Mouse (Mus musculus): ENCODE data around the gene Vti1b. TPM values are rescaled to one million over a fixed set of nuclear protein-coding genes. Genes with fewer than 3 reads are reported as not detected.

The Vti1b gene
- polyA plus RNA-seq, 1 experiment, result 21.7 TPM

GRCm38 (mm10) chr12:79170421-79170820 lies 2.0 kb downstream of the Vti1b start:
- H3K27ac ChIP-seq (ENCODE audit: control insufficient read depth, insufficient read depth, low read depth, low read length), result no peak overlapping the region
- no peaks in the 10 kb centered on the region for H3K27me3 ChIP-seq (ENCODE audit: control insufficient read depth, insufficient read depth, low read length)
- H3K4me1 ChIP-seq (ENCODE audit: control insufficient read depth, insufficient read depth, low read length), result no peaks in the 10 kb centered on the region; the same call in 1 of the 2 replicates
- no peak overlapping the region for H3K4me3 ChIP-seq (ENCODE audit: control insufficient read depth, low read depth, low read length)
- no peaks in the 10 kb centered on the region for H3K36me3 ChIP-seq (ENCODE audit: control insufficient read depth, insufficient read depth, low read length)
- TF ChIP-seq CTCF (IDR thresholded peaks at IDR 0.05; ENCODE audit: control insufficient read depth, insufficient read depth, insufficient replicate concordance, low read depth, low read length), result no peak
- TF ChIP-seq POLR2A (IDR thresholded peaks at IDR 0.05; ENCODE audit: control insufficient read depth, low read depth, low read length), result no peak

GRCm38 (mm10) chr12:79169173-79169572 lies 3.3 kb downstream of the Vti1b start:
- H3K27ac ChIP-seq (ENCODE audit: control insufficient read depth, insufficient read depth, low read depth, low read length), result no peak overlapping the region
- TF ChIP-seq CTCF (IDR thresholded peaks at IDR 0.05; ENCODE audit: control insufficient read depth, insufficient read depth, insufficient replicate concordance, low read depth, low read length) (no peak), POLR2A (IDR thresholded peaks at IDR 0.05; ENCODE audit: control insufficient read depth, low read depth, low read length) (no peak)
- H3K27me3 ChIP-seq (ENCODE audit: control insufficient read depth, insufficient read depth, low read length), result no peaks in the 10 kb centered on the region
- H3K4me3 ChIP-seq (ENCODE audit: control insufficient read depth, low read depth, low read length), result no peak overlapping the region
- no peaks in the 10 kb centered on the region; the same call in 1 of the 2 replicates for H3K4me1 ChIP-seq (ENCODE audit: control insufficient read depth, insufficient read depth, low read length)
- H3K36me3 ChIP-seq (ENCODE audit: control insufficient read depth, insufficient read depth, low read length), result peaks cover 2% of the 10 kb centered on the region; the same call in 1 of the 2 replicates

GRCm38 (mm10) chr12:79162876-79163275 lies 9.6 kb downstream of the Vti1b start:
- Histone ChIP-seq H3K4me3 (ENCODE audit: control insufficient read depth, low read depth, low read length) (no peak overlapping the region), H3K27me3 (ENCODE audit: control insufficient read depth, insufficient read depth, low read length) (no peaks in the 10 kb centered on the region), H3K4me1 (ENCODE audit: control insufficient read depth, insufficient read depth, low read length) (no peaks in the 10 kb centered on the region), H3K27ac (ENCODE audit: control insufficient read depth, insufficient read depth, low read depth, low read length) (no peak overlapping the region), H3K36me3 (ENCODE audit: control insufficient read depth, insufficient read depth, low read length) (peaks cover 6% of the 10 kb centered on the region)
- TF ChIP-seq CTCF (IDR thresholded peaks at IDR 0.05; ENCODE audit: control insufficient read depth, insufficient read depth, insufficient replicate concordance, low read depth, low read length), result no peak
- no peak for TF ChIP-seq POLR2A (IDR thresholded peaks at IDR 0.05; ENCODE audit: control insufficient read depth, low read depth, low read length)

GRCm38 (mm10) chr12:79149653-79150052 lies 22.8 kb downstream of the Vti1b start:
- Histone ChIP-seq H3K27ac (ENCODE audit: control insufficient read depth, insufficient read depth, low read depth, low read length) (no peak overlapping the region), H3K4me1 (ENCODE audit: control insufficient read depth, insufficient read depth, low read length) (no peaks in the 10 kb centered on the region), H3K4me3 (ENCODE audit: control insufficient read depth, low read depth, low read length) (no peak overlapping the region)

GRCm38 (mm10) chr12:79141384-79141783 lies 31.1 kb downstream of the Vti1b start:
- TF ChIP-seq CTCF (IDR thresholded peaks at IDR 0.05; ENCODE audit: control insufficient read depth, insufficient read depth, insufficient replicate concordance, low read depth, low read length), result no peak
- TF ChIP-seq POLR2A (IDR thresholded peaks at IDR 0.05; ENCODE audit: control insufficient read depth, low read depth, low read length), result no peak
- Histone ChIP-seq H3K4me1 (ENCODE audit: control insufficient read depth, insufficient read depth, low read length) (no peaks in the 10 kb centered on the region), H3K27ac (ENCODE audit: control insufficient read depth, insufficient read depth, low read depth, low read length) (no peak overlapping the region), H3K4me3 (ENCODE audit: control insufficient read depth, low read depth, low read length) (no peak overlapping the region), H3K36me3 (ENCODE audit: control insufficient read depth, insufficient read depth, low read length) (no peaks in the 10 kb centered on the region), H3K27me3 (ENCODE audit: control insufficient read depth, insufficient read depth, low read length) (no peaks in the 10 kb centered on the region)

More at GRCm38 (mm10) chr12:79149653-79150052, 22.8 kb downstream of the Vti1b start:
- H3K36me3 ChIP-seq (ENCODE audit: control insufficient read depth, insufficient read depth, low read length), result no peaks in the 10 kb centered on the region
- no peaks in the 10 kb centered on the region for H3K27me3 ChIP-seq (ENCODE audit: control insufficient read depth, insufficient read depth, low read length)
- TF ChIP-seq CTCF (IDR thresholded peaks at IDR 0.05; ENCODE audit: control insufficient read depth, insufficient read depth, insufficient replicate concordance, low read depth, low read length), result no peak
- no peak for TF ChIP-seq POLR2A (IDR thresholded peaks at IDR 0.05; ENCODE audit: control insufficient read depth, low read depth, low read length)

GRCm38 (mm10) chr12:79140811-79141210 lies 31.7 kb downstream of the Vti1b start:
- Histone ChIP-seq H3K4me3 (ENCODE audit: control insufficient read depth, low read depth, low read length) (no peak overlapping the region), H3K27ac (ENCODE audit: control insufficient read depth, insufficient read depth, low read depth, low read length) (no peak overlapping the region), H3K4me1 (ENCODE audit: control insufficient read depth, insufficient read depth, low read length) (no peaks in the 10 kb centered on the region), H3K36me3 (ENCODE audit: control insufficient read depth, insufficient read depth, low read length) (no peaks in the 10 kb centered on the region), H3K27me3 (ENCODE audit: control insufficient read depth, insufficient read depth, low read length) (no peaks in the 10 kb centered on the region)
- no peak for TF ChIP-seq CTCF (IDR thresholded peaks at IDR 0.05; ENCODE audit: control insufficient read depth, insufficient read depth, insufficient replicate concordance, low read depth, low read length)
- TF ChIP-seq POLR2A (IDR thresholded peaks at IDR 0.05; ENCODE audit: control insufficient read depth, low read depth, low read length), result no peak

- Histone ChIP-seq H3K4me1 (ENCODE audit: control insufficient read depth, insufficient read depth, low read length) (no peaks in the 10 kb centered on the region), H3K4me3 (ENCODE audit: control insufficient read depth, low read depth, low read length) (no peak overlapping the region), H3K36me3 (ENCODE audit: control insufficient read depth, insufficient read depth, low read length) (no peaks in the 10 kb centered on the region), H3K27me3 (ENCODE audit: control insufficient read depth, insufficient read depth, low read length) (no peaks in the 10 kb centered on the region), H3K27ac (ENCODE audit: control insufficient read depth, insufficient read depth, low read depth, low read length) (no peak overlapping the region)
- no peak for TF ChIP-seq POLR2A (IDR thresholded peaks at IDR 0.05; ENCODE audit: control insufficient read depth, low read depth, low read length)
- no peak for TF ChIP-seq CTCF (IDR thresholded peaks at IDR 0.05; ENCODE audit: control insufficient read depth, insufficient read depth, insufficient replicate concordance, low read depth, low read length)
These were observed 33.0 kb downstream of the Vti1b start for GRCm38 (mm10) chr12:79139417-79139816.

GRCm38 (mm10) chr12:79138999-79139398 lies 33.5 kb downstream of the Vti1b start:
- TF ChIP-seq POLR2A (IDR thresholded peaks at IDR 0.05; ENCODE audit: control insufficient read depth, low read depth, low read length) (no peak), CTCF (IDR thresholded peaks at IDR 0.05; ENCODE audit: control insufficient read depth, insufficient read depth, insufficient replicate concordance, low read depth, low read length) (no peak)
- no peak overlapping the region for H3K4me3 ChIP-seq (ENCODE audit: control insufficient read depth, low read depth, low read length)
- no peaks in the 10 kb centered on the region for H3K36me3 ChIP-seq (ENCODE audit: control insufficient read depth, insufficient read depth, low read length)
- H3K4me1 ChIP-seq (ENCODE audit: control insufficient read depth, insufficient read depth, low read length), result no peaks in the 10 kb centered on the region
- no peak overlapping the region for H3K27ac ChIP-seq (ENCODE audit: control insufficient read depth, insufficient read depth, low read depth, low read length)
- H3K27me3 ChIP-seq (ENCODE audit: control insufficient read depth, insufficient read depth, low read length), result no peaks in the 10 kb centered on the region

Measured in testis, adult 2 months (tissue).